Mouse (Mus musculus): ENCODE measurements around the gene Ing3. TPM values are rescaled to one million over a fixed set of nuclear protein-coding genes. Genes with fewer than 3 reads are reported as not detected.
A peak's percentile ranks its signal among the peaks of the same experiment; 100 is the strongest.

Gene Ing3
- polyA plus RNA-seq (2015; fragmentation: Nextera tagmentation; extraction: Ambion mirVana), result 43.1 and 49.4 TPM in 2 replicates

- no peaks in the 10 kb centered on the region for H3K9me3 ChIP-seq
- under 1% methylated on average over 35 of the region's 35 CpGs for WGBS
- peak; percentile 98 for ATAC-seq (ENCODE audit: low FRiP score)
Measured at GRCm38 (mm10) chr6:21949226-21949731, at the start of gene Ing3. Ing3 (plus strand) TSS chr6:21949571.

GRCm38 (mm10) chr6:21909720-21910119 lies 39.7 kb upstream of the Ing3 start:
- H3K27me3 ChIP-seq, result no peaks in the 10 kb centered on the region
- no peak overlapping the region for H3K27ac ChIP-seq
- H3K4me1 ChIP-seq (replicated peaks), result no peaks in the 10 kb centered on the region
- H3K4me3 ChIP-seq, result no peak overlapping the region
- H3K9ac ChIP-seq, result no peak overlapping the region
- H3K4me2 ChIP-seq, result no peak overlapping the region
- no peaks in the 10 kb centered on the region for H3K36me3 ChIP-seq
- ATAC-seq (ENCODE audit: low FRiP score), result no peak
- H3K9me3 ChIP-seq, result no peaks in the 10 kb centered on the region

More at GRCm38 (mm10) chr6:21949226-21949731, at the start of gene Ing3:
- H3K36me3 ChIP-seq, result peaks cover 7% of the 10 kb centered on the region
- H3K4me3 ChIP-seq, result peak within 1 kb of the TSS; percentile 70
- peak within 1 kb of the TSS; percentile 75 for H3K4me2 ChIP-seq
- H3K27ac ChIP-seq, result peak within 1 kb of the TSS; percentile 99
- peak within 1 kb of the TSS; percentile 81 for H3K9ac ChIP-seq
- no peaks in the 10 kb centered on the region for H3K27me3 ChIP-seq
- H3K4me1 ChIP-seq (replicated peaks), result peaks cover 8% of the 10 kb centered on the region

GRCm38 (mm10) chr6:21910804-21911203 lies 38.6 kb upstream of the Ing3 start:
- no peaks in the 10 kb centered on the region for H3K9me3 ChIP-seq
- 91% methylated on average over 6 of the region's 6 CpGs for WGBS
- ATAC-seq (ENCODE audit: low FRiP score), result no peak

GRCm38 (mm10) chr6:21916591-21916990 lies 32.8 kb upstream of the Ing3 start:
- no peaks in the 10 kb centered on the region for H3K27me3 ChIP-seq
- no peak overlapping the region for H3K4me2 ChIP-seq
- ATAC-seq (ENCODE audit: low FRiP score), result no peak
- no peaks in the 10 kb centered on the region for H3K36me3 ChIP-seq
- no peaks in the 10 kb centered on the region for H3K9me3 ChIP-seq
- no peak overlapping the region for H3K27ac ChIP-seq
- H3K9ac ChIP-seq, result no peak overlapping the region
- WGBS, result 89% methylated on average over 2 of the region's 2 CpGs
- no peaks in the 10 kb centered on the region for H3K4me1 ChIP-seq (replicated peaks)
- no peak overlapping the region for H3K4me3 ChIP-seq

More at GRCm38 (mm10) chr6:21910804-21911203, 38.6 kb upstream of the Ing3 start:
- Histone ChIP-seq H3K4me1 (replicated peaks) (no peaks in the 10 kb centered on the region), H3K4me2 (no peak overlapping the region), H3K4me3 (no peak overlapping the region), H3K36me3 (no peaks in the 10 kb centered on the region), H3K9ac (no peak overlapping the region), H3K27ac (no peak overlapping the region), H3K27me3 (no peaks in the 10 kb centered on the region)

GRCm38 (mm10) chr6:21924150-21924549 lies 25.2 kb upstream of the Ing3 start:
- no peak overlapping the region for H3K27ac ChIP-seq
- H3K4me3 ChIP-seq, result no peak overlapping the region
- H3K9me3 ChIP-seq, result no peaks in the 10 kb centered on the region
- no peak overlapping the region for H3K4me2 ChIP-seq
- H3K4me1 ChIP-seq (replicated peaks), result no peaks in the 10 kb centered on the region
- H3K9ac ChIP-seq, result no peak overlapping the region
- no peaks in the 10 kb centered on the region for H3K36me3 ChIP-seq
- no peak for ATAC-seq (ENCODE audit: low FRiP score)
- no peaks in the 10 kb centered on the region for H3K27me3 ChIP-seq
- WGBS, result 34% methylated on average over 1 of the region's 1 CpGs

- no peak overlapping the region for H3K9ac ChIP-seq
- H3K36me3 ChIP-seq, result no peaks in the 10 kb centered on the region
- ATAC-seq (ENCODE audit: low FRiP score), result no peak
- H3K27me3 ChIP-seq, result no peaks in the 10 kb centered on the region
- H3K27ac ChIP-seq, result no peak overlapping the region
- no peaks in the 10 kb centered on the region for H3K9me3 ChIP-seq
- H3K4me2 ChIP-seq, result no peak overlapping the region
- no peaks in the 10 kb centered on the region for H3K4me1 ChIP-seq (replicated peaks)
- WGBS, result 84% methylated on average over 4 of the region's 4 CpGs
- H3K4me3 ChIP-seq, result no peak overlapping the region
Measured at GRCm38 (mm10) chr6:21937981-21938635, 11.3 kb upstream of the Ing3 start.

- Histone ChIP-seq H3K27ac (peak overlapping the region; percentile 99), H3K4me2 (peak overlapping the region; percentile 75), H3K4me1 (replicated peaks) (peaks cover 8% of the 10 kb centered on the region), H3K27me3 (no peaks in the 10 kb centered on the region), H3K9ac (peak overlapping the region; percentile 81), H3K36me3 (peaks cover 10% of the 10 kb centered on the region), H3K9me3 (no peaks in the 10 kb centered on the region), H3K4me3 (peak overlapping the region; percentile 70)
- ATAC-seq (ENCODE audit: low FRiP score), result peak; percentile 98
- WGBS, result 1% methylated on average over 60 of the region's 68 CpGs
Measured at GRCm38 (mm10) chr6:21949771-21950448, 539 bp downstream of the Ing3 start.

- WGBS, result 77% methylated on average over 2 of the region's 2 CpGs
- H3K36me3 ChIP-seq, result peaks cover 17% of the 10 kb centered on the region
- peak overlapping the region; percentile 75 for H3K4me2 ChIP-seq
- peak overlapping the region; percentile 99 for H3K27ac ChIP-seq
- H3K4me1 ChIP-seq (replicated peaks), result peaks cover 8% of the 10 kb centered on the region
- H3K27me3 ChIP-seq, result no peaks in the 10 kb centered on the region
- ATAC-seq (ENCODE audit: low FRiP score), result no peak
- H3K9ac ChIP-seq, result peak overlapping the region; percentile 81
- H3K4me3 ChIP-seq, result peak overlapping the region; percentile 70
- no peaks in the 10 kb centered on the region for H3K9me3 ChIP-seq
Measured at GRCm38 (mm10) chr6:21950676-21951075, 1.3 kb downstream of the Ing3 start.

GRCm38 (mm10) chr6:21955468-21955867 lies 6.1 kb downstream of the Ing3 start:
- no peaks in the 10 kb centered on the region for H3K27me3 ChIP-seq
- no peak overlapping the region for H3K9ac ChIP-seq
- H3K4me1 ChIP-seq (replicated peaks), result peaks cover 6% of the 10 kb centered on the region
- no peaks in the 10 kb centered on the region for H3K9me3 ChIP-seq
- peaks cover 46% of the 10 kb centered on the region for H3K36me3 ChIP-seq
- H3K4me2 ChIP-seq, result no peak overlapping the region
- 87% methylated on average over 4 of the region's 4 CpGs for WGBS
- H3K27ac ChIP-seq, result no peak overlapping the region
- H3K4me3 ChIP-seq, result no peak overlapping the region
- no peak for ATAC-seq (ENCODE audit: low FRiP score)

- ATAC-seq (ENCODE audit: low FRiP score), result no peak
- Histone ChIP-seq H3K27me3 (no peaks in the 10 kb centered on the region), H3K27ac (no peak overlapping the region), H3K4me3 (no peak overlapping the region), H3K4me1 (replicated peaks) (no peaks in the 10 kb centered on the region), H3K36me3 (peaks cover 44% of the 10 kb centered on the region), H3K4me2 (no peak overlapping the region), H3K9ac (no peak overlapping the region), H3K9me3 (no peaks in the 10 kb centered on the region)
- WGBS, result 92% methylated on average over 4 of the region's 4 CpGs
Measured at GRCm38 (mm10) chr6:21958922-21959321, 9.6 kb downstream of the Ing3 start.

- Histone ChIP-seq H3K4me3 (no peak overlapping the region), H3K4me2 (no peak overlapping the region)
- WGBS, result 92% methylated on average over 5 of the region's 5 CpGs
Measured at GRCm38 (mm10) chr6:21959909-21960308, 10.5 kb downstream of the Ing3 start.

GRCm38 (mm10) chr6:21977532-21977931 lies 28.2 kb downstream of the Ing3 start:
- no peak for ATAC-seq (ENCODE audit: low FRiP score)
- Histone ChIP-seq H3K4me2 (no peak overlapping the region), H3K36me3 (peaks cover 27% of the 10 kb centered on the region), H3K9me3 (no peaks in the 10 kb centered on the region), H3K4me1 (replicated peaks) (no peaks in the 10 kb centered on the region), H3K27me3 (no peaks in the 10 kb centered on the region), H3K4me3 (no peak overlapping the region), H3K9ac (no peak overlapping the region), H3K27ac (no peak overlapping the region)
- WGBS, result 94% methylated on average over 2 of the region's 2 CpGs

More at GRCm38 (mm10) chr6:21959909-21960308, 10.5 kb downstream of the Ing3 start:
- ATAC-seq (ENCODE audit: low FRiP score), result no peak
- no peaks in the 10 kb centered on the region for H3K4me1 ChIP-seq (replicated peaks)
- no peak overlapping the region for H3K9ac ChIP-seq
- H3K27me3 ChIP-seq, result no peaks in the 10 kb centered on the region
- peaks cover 42% of the 10 kb centered on the region for H3K36me3 ChIP-seq
- no peak overlapping the region for H3K27ac ChIP-seq
- H3K9me3 ChIP-seq, result no peaks in the 10 kb centered on the region

All from hindbrain, embryonic 13.5 days (tissue).